Mouse (Mus musculus) CH12.LX (cell line): Measurements from ENCODE around the gene Yars2.

Experiments
- CTCF ChIP-seq, 2 experiments: IDR thresholded peaks in 1 of 2; conservative IDR thresholded peaks in 1 of 2; 2 replicates each; pipeline ENCODE4 v1.5.1; 2011 to 2012; ENCODE audit warnings: low read depth in 2 of 2, low read length in 2 of 2, improper control_type of control experiment in 1 of 2, inconsistent platforms in 1 of 2, mild to moderate bottlenecking in 1 of 2, moderate library complexity in 1 of 2
- ELF1 ChIP-seq: IDR thresholded peaks from 2 replicates; pipeline ENCODE4 v1.6.1; 2014; ENCODE audit warnings: low read depth, mild to moderate bottlenecking, inconsistent platforms, low read length, improper control_type of control experiment
- EP300 ChIP-seq: IDR thresholded peaks from 2 replicates; pipeline ENCODE4 v1.6.1; 2011; ENCODE audit warnings: low read length, improper control_type of control experiment
- JUN ChIP-seq: IDR thresholded peaks from 2 replicates; pipeline ENCODE4 v1.6.1; 2011; ENCODE audit warnings: low read depth, mild to moderate bottlenecking, low read length, improper control_type of control experiment, moderate library complexity; ENCODE audit not compliant: insufficient read depth
- MAFK ChIP-seq: IDR thresholded peaks from 2 replicates; pipeline ENCODE4 v1.6.1; 2011; ENCODE audit warnings: low read length, improper control_type of control experiment; ENCODE audit not compliant: insufficient replicate concordance
- MAZ ChIP-seq: IDR thresholded peaks from 2 replicates; pipeline ENCODE4 v1.6.1; 2012; ENCODE audit warnings: low read depth, mild to moderate bottlenecking, inconsistent platforms, low read length, improper control_type of control experiment, moderate library complexity
- MYC ChIP-seq: IDR thresholded peaks from 2 replicates; pipeline ENCODE4 v1.6.1; 2011; ENCODE audit warnings: low read depth, mild to moderate bottlenecking, improper control_type of control experiment, low read length
- NRF1 ChIP-seq: IDR thresholded peaks from 2 replicates; pipeline ENCODE4 v1.6.1; 2014; ENCODE audit warnings: low read depth, mild to moderate bottlenecking, inconsistent platforms, low read length, improper control_type of control experiment, moderate library complexity
- POLR2A ChIP-seq: IDR thresholded peaks from 2 replicates; pipeline ENCODE4 v1.6.1; 2011; ENCODE audit warnings: low read depth, mild to moderate bottlenecking, improper control_type of control experiment, low read length
- RAD21 ChIP-seq: IDR thresholded peaks from 2 replicates; pipeline ENCODE4 v1.6.1; 2011; ENCODE audit warnings: low read depth, mild to moderate bottlenecking, low read length, improper control_type of control experiment, moderate library complexity
- TCF12 ChIP-seq: IDR thresholded peaks from 2 replicates; pipeline ENCODE4 v1.6.1; 2014; ENCODE audit warnings: low read depth, mild to moderate bottlenecking, inconsistent platforms, low read length, improper control_type of control experiment
- UBTF ChIP-seq: IDR thresholded peaks from 2 replicates; pipeline ENCODE4 v1.6.1; 2012; ENCODE audit warnings: low read depth, mild to moderate bottlenecking, inconsistent platforms, low read length, improper control_type of control experiment, moderate library complexity
- USF1 ChIP-seq: IDR thresholded peaks from 2 replicates; pipeline ENCODE4 v1.6.1; 2014; ENCODE audit warnings: low read depth, mild to moderate bottlenecking, inconsistent platforms, low read length, improper control_type of control experiment
- ZC3H11A ChIP-seq: IDR thresholded peaks from 2 replicates; pipeline ENCODE4 v1.6.1; 2012; ENCODE audit warnings: low read depth, mild to moderate bottlenecking, inconsistent platforms, low read length, improper control_type of control experiment

DNA sequence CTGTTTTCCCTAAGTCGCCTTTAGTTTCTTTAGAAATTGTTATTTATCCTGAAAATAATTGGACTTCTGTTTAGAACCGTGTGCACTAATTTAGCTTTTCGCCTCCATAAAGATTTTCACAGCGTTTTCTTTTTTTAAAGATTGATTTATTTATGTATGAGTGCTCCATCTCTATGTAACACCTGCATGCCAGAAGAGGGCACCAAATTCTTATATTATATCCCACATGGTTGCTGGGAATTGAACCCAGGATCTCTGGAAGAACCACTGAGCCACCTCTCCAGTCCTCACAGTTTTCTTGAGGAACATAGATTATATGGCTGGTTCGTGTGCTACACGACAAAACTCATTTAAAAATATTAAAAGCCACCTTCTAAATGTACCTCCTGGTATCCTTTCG, 1.1 kb downstream of the Yars2 start:
- TF ChIP-seq POLR2A (no peak), CTCF (conservative IDR thresholded peaks at IDR 0.05 in 1 of 2, IDR thresholded peaks at IDR 0.05 in 1 of 2; ENCODE audit: low read depth in 2 of 2, low read length in 2 of 2) (peak in 1 of 2 experiments; percentile 53; a peak in 2 of 4 replicates), MYC (peak; percentile 87), ELF1 (no peak), USF1 (no peak), MAZ (no peak), UBTF (no peak), EP300 (no peak), RAD21 (peak; percentile 40), TCF12 (no peak), MAFK (no peak), ZC3H11A (no peak), NRF1 (no peak), JUN (no peak)
